Mouse (Mus musculus) heart, postnatal 14 days (tissue): ENCODE results near the gene Man1c1. TPM values are rescaled to one million over a fixed set of nuclear protein-coding genes. Genes with fewer than 3 reads are reported as not detected.

Experiments used
- DNase-seq, 2 experiments: peaks; one replicate each; pipeline ENCODE4 v3.0.0; 2021 to 2022
- intact Hi-C: fragments of 180-260 bp; cut with DNase I; formaldehyde crosslinking; loops from one replicate; pipeline ENCODE4 v1.15.1; 2025
- total RNA-seq, 2 experiments: library from RNA; stranded (reverse); gene quantifications; 2 replicates each; pipeline ENCODE4 v1.2.3; 2021

Man1c1 gene
- total RNA-seq, 2 experiments from 2014 or later = 25.1 to 25.8 TPM

DNA sequence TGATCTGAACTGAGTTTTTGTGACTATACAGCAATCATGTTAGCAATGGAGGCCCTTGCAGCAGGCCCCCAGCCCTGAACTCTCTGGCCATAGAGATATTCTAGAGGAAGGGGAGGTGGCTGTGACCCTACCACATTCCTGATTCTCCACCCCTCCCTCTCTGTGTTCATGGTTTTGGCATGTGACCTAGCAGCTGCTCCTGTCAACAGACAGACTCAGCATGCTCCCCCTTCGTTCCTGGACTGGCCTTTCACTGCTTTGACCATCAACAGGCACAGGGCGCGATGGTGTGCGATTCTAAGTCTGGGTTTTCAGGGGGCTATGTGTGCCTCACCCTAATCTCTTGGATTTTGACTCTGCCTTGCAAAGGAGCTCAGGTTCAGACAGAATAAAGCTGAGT lies 86.3 kb downstream of the Man1c1 start:
- intact Hi-C loops = no loop called here
- no peak for DNase-seq

DNA sequence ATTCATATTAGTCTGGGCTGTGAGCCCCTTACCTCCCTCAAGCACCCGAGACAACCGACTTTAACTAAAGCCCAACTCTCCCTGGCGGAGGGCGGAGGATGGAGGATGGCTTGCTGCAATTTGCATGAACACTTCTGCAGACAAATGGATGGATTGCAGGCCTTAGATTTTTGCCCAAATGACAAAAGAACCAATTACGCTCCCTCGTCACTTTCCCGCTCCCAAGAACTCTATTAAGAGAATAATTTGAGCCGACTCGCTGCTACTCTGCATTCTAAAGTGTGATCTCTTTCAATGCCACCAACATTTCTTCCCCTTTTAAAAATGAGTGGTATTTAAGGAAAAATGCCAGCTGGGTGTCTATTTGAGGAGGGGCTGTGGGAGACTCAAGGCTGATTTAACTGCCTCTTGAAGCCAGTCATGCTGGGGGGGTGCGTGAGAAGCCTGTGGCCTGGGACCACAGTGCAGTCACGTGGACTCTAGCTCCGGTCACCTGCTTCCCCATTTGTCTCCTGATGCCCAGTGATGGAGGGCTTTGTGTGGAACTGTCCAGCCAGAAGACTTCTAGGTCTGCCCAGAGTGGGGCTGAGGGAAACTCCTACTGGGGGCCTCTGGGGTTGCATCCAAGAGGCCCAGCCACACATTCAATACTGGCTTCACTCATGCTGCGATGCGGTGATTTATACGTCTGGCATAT lies 88.0 kb downstream of the Man1c1 start:
- intact Hi-C loops = no loop called here
- no peak for DNase-seq

DNA sequence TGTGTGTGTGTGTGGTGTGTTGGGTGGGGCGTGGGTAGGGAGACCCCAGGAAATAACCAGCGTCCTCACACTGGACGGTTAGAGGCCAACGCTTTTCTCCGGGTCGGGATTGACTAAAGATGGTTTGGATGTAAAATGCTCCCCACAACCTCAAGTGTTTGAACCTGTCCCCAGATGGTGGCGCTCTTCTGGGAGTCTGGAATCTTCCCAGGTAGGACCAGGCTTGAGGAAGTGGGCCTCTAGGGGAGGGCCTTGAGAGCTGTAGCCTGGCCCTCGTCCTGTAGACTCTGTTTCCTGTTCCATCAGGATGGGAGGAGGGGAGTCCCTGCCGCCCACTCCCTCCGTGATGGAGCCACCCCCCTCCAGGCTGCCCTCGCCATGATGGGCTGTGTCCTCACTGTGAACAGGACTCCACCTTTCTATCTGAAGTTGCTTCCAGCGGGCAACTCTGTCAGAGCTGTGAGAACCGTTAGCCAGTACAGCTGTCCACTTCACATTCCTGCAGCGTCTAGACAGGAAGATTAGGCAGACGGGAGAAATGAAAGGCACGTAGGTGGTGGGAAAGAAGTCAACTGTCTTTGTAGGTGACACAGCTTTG lies 91.9 kb downstream of the Man1c1 start:
- intact Hi-C loops = no loop called here
- DNase-seq = peak; percentile 40 to 62

DNA sequence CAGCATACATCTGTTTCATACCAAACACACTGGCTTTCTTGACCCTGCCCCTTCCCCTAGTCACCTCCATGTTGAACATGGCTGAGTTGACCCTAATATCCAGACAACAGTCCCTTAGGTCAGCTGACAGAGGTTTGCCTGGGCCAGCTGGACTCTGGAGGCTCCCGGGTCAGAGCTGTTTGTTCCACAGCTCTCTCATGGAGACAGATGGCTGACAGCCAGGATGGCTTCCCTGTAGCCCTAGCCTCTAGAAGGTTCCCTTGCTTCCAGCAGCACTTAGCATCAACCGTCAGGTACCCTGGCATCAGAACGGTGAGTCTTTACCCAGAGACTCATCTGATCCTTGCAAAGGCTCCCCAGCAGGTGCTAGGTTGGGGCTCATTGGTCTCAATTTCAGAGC lies 93.5 kb downstream of the Man1c1 start:
- DNase-seq = peak; percentile 61 to 62
- intact Hi-C loops = no loop called here

DNA sequence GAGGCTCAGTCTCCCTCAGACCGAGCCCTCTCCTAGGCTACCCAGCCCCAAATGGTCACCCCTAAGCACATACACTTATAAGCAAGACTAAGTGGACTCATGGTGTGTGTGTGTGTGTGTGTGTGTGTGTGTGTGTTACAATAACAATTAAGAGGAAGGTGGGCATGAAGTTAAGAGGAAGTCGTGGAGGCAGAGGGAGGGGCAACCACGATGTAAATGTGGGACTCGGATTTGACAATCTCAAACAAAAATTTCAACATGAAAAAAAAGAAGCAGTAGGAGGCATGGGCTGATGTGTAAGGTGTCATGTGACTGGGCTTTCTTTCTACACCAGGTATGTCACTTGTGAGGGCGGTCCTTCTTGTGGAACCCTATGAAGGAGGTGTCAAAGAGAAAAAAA lies 96.4 kb downstream of the Man1c1 start:
- intact Hi-C loops = no loop called here
- DNase-seq = no peak

DNA sequence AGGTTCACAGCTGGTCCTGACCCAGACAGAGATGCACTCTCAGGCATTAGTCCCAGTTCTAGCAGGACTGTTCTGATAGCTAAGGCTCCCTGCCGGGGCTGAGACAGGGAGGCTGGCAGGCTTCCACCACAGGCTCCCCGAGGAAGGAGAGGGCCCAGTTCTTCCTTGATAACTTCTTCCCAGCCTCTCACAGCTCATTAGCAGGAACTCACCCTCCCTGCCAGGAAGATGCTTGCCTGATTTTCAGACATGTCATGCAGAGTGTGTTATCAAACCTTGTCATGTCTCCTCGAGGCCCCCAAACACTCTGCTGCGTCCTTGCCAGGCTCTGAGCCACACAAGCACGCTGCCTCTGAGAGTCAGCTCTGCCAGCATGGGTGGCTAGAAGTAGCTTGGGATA lies 98.0 kb downstream of the Man1c1 start:
- DNase-seq = peak; percentile 63 to 68

DNA sequence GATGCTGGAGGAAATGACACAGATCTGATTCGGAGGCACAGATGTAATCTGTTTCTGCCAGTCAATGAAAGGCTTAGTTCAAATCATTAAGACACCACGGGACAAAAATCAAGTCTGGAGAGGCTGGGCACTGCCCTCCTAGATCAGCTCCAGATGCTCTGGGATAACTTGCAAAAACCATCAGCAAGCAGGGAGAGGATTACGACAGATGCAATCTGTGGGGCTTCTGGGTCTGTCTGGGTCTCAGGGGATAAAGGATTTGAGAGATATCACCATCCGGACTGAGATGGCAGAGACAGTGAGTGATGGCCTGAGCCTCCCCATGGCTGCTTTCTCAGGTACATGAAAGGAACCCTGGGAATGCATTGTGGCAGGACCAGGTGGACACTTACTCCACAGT lies 99.6 kb downstream of the Man1c1 start:
- intact Hi-C loops = no loop called here
- no peak for DNase-seq

More for the DNA sequence above, 98.0 kb downstream of the Man1c1 start:
- intact Hi-C loops = no loop called here

DNA sequence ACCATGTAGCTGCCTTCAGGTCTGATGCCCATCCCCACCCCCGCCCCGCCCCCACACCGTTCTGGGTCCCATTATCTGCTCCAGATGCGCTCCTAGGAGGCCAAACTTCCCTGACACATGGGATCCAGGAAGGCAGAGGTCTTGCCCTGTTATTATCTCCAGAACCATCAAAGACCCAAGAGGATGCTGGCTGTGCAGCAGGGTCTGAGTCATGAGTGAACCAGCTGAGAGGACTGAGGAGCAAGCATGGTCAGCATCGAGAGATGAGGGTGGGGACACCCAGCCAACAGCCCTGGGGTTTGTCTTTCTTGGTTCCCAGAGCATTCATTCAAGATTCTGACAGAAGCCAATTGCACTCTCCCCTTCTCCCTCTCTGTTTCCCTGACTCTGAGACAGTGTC lies 100.5 kb downstream of the Man1c1 start:
- intact Hi-C loops = no loop called here
- no peak for DNase-seq

DNA sequence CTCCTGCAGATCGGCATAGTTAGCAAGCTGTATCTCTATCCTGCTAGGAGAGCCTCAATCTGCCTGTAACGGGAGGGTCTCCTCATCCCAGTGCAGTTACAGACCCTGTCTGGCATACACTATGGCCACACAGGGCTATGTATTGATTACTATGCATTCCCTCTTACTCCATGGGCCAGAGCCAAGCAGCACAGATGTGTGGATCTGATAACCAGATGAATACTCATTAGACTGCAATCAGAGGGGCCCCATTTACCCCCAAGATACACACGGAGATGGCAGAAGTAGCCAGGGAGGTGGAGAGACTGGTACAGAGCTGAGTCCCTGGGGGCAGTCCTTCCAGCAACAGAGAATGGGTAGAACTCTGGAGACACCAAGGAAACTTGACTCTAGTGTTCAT lies 101.5 kb downstream of the Man1c1 start:
- intact Hi-C loops = no loop called here
- DNase-seq = no peak

DNA sequence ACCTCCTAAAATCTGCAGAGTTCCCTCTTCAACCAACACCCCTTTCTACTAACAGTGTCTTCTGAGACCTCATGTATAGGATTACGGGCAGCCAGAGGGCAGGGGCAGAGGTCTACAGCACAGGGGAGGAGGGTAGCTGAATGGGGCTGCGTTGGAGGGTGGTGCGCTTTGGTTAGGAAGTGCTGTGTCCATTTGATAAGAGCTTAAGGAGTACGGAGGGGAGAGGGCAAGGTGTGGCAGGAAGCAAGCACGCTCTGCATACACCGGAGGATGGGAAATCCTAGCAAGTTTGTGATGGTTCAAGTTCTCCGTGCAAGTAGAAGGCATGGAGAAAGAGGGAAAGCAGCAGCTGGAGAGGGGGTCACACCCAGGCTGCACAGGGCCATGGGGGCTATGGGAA lies 102.1 kb downstream of the Man1c1 start:
- intact Hi-C loops = no loop called here
- no peak for DNase-seq

DNA sequence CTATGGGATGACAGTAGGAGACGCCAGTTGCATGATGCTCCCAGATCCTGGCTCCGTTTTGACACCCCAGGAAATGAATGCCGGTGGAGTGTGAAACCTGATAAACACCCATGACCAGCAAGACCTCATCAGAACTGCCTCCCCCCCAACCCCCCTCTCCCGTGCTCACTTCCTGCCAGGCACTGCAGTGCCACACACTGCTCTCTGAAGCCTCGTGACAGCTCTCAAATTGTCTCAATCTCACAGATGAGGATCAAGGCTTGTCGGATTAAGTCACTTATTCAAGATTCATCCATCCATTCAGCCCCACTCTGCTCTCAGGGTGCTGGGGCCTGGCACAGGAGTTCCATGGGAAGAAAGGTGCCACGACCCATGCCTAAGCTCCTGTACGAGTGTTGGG lies 102.7 kb downstream of the Man1c1 start:
- intact Hi-C loops = no loop called here
- no peak for DNase-seq

DNA sequence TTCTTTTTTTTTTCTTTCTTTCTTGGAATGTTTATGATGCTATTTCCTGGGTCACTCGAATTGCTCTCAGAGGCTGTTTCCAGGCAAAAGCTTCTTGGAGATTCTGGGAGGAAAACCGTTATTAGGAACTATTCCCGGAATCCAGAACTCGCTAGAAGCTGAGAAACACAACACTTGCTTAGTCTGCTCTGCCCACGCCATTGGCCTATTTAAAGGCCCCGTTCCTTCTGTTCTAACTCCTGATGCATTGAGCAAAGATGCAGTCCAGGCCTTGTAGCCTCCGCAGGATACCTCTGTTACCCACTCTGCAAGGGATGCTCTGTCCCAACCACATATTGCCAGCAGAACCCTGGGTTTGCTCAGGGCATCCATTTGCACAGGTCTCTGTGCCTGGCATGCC lies 103.3 kb downstream of the Man1c1 start:
- no peak for DNase-seq
- intact Hi-C loops = no loop called here

DNA sequence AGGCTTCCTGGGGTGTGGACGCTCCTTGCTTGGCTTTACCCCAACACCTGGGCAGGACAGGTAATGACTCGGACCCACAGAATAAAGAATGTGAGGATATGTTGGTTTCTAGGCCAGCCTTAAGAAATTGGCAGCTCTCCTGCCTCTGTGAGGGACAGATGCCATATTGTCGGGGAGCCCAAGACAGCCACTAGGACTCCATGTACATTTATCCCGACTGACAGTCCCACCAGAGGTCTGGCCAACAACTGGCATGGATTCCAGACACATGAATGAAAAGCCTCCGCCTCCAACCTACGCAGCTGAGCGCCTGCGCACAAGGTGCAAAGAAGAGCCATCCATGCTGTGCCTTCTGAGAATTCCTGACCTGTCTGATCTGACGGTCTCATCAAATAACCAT lies 104.0 kb downstream of the Man1c1 start:
- intact Hi-C loops = no loop called here
- no peak for DNase-seq

DNA sequence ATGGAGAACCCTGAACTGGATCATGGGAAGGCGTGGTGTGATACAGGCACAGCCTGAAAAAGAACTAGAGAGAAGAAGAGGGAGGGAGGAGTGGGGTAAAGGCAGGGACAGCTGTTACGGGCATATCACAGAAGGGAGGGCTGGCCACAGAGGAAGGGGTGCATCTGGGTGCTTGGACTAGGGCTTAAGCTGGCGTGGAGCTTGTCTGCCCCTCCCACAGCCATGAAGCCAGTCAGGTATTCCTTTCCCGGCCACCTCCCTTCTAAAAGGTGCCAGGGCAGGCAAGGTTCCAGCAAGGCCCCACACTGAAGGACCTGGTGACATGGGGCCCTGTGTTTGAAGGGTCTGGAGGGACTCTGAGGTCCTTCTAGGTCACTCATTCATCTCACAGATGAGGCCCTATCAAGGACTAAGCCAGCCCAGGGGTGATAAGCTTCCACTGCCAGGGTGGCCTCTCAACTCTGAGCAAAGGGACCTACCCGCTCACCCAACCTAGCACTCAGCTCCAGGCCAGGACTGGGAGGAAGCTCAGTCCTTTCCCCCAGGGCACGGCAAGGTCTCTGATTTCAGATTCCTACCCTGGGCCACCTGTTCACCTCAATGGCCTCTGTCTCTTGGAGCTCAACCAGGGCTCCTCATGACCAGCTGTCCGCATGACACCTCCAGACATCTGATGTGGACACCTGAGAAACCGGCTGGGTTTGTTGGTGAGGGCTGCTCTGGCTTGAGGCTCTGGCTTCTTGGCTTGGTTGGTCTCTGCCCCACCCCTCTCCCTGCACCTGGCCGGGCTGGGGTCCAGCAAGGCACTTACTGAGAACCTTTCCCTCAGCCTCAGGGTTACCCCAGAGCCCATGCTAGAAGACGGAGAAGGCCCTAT lies 107.0 kb downstream of the Man1c1 start:
- intact Hi-C loops = no loop called here

DNA sequence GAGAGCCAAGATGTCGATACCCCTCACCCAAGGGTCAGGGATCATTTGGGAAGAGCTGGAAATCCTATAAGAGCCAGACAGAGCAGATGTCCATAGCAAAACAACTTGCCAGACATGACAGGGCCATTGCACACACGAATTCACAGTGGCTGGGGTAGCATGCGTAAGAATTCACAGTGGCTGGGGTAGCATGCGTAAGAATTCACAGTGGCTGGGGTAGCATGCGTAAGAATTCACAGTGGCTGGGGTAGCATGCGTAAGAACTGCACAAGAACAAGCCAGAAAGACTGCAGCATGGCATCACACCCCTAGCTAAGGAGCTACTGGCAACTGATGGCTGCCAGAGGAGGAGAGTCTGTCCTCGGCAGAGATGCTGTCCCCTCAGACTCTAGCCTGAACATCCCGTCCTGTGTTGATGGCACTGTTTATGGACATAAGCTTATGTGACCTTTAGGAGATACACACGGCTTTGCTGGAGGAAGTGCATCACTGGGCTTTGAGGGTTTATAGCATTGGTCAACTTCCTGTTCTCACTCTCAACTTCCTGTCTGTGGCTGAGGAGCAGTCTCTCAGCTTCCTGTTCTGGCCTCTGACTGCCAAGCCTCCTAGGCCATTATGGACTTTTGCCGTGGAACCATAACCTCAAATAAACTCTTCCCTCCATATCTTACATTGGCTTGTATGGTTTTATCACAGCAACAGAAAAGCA lies 109.2 kb downstream of the Man1c1 start:
- DNase-seq = no peak

More for the DNA sequence above, 107.0 kb downstream of the Man1c1 start:
- peak in 1 of 2 experiments; percentile 44 for DNase-seq

DNA sequence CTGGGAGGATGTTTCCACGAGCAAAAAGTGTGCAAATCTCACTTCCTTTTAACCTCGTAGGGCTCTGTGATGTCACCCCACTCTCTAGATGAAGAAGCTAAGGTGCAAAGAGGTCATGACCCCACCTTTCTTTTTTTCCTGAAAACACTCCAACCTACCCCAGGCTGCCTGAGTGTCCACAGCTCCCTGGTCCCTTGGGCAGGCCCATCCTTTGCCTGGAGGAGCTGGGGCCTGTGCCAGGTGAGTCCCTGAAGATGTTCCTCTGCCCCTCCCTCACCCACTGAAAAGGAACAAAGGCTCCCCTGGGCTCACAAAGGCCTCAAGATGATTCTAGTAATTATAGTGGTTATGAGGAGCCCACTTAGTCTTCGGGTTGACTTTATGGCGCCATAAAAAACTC lies 111.6 kb downstream of the Man1c1 start:
- DNase-seq = no peak
- intact Hi-C loops = no loop called here

More for the DNA sequence above, 109.2 kb downstream of the Man1c1 start:
- intact Hi-C loops = no loop called here

DNA sequence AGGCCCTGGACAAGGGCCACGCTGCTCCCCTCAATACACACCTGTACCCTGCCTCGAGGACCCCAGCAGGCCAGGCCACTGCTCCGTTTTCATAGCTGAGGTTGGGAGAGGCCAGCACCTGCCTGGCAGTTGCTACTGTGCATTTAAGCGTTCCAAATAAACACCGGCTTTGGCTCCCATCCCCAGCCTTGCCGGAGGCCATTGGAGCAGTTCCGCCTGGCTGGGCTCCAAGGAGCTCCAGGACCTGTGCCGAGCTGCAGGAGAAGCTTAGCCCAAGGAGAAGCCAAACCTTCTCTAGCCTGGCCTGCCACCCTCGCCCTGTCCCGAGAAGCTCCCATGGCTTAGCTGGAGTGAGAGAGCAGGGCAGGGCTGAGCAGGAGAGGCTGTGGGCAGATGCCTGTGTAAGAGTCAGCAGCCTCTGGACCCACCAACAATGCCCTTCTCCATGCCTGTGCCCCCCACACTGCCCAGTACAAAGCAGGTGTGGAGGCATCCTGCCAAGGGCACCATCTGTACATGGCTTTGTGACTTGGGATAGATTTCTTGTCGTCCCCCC lies 112.5 kb downstream of the Man1c1 start:
- peak; percentile 86 to 90 for DNase-seq

DNA sequence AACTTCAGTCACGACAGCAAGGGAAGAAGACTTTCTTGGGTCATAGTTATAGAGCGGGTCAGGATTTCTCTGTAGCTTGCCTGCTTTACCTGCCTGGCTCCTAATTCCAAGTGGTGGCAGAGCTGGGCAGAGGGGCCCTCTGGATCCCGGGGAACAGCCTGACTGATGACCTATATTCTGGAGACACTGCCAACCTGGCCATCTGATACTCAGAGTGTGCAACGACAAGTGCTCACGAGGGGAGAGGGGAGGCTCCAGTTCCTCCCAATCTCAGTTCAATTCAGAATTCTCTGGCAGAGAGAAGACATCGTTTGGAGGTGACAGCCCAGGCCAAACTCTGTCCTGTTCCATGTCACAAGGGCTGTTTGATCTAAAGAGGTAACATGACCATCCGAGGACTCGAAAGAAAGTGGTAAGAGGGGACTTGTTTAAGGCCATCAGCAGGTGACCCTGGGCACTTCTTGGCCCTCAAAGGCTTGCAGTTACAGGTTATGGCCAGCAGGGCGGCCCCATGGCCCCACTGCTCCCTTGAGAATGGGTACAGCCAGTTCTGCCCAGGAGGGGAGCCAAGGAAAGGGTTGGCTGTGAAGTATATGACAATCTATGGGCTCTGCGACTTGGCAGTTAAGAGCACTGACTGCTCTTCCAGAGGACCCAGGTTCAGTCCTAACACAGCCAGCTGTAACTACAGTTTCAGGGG lies 113.7 kb downstream of the Man1c1 start:
- intact Hi-C loops = no loop called here
- DNase-seq = peak in 1 of 2 experiments; percentile 30

More for the DNA sequence above, 112.5 kb downstream of the Man1c1 start:
- intact Hi-C loops = no loop called here

DNA sequence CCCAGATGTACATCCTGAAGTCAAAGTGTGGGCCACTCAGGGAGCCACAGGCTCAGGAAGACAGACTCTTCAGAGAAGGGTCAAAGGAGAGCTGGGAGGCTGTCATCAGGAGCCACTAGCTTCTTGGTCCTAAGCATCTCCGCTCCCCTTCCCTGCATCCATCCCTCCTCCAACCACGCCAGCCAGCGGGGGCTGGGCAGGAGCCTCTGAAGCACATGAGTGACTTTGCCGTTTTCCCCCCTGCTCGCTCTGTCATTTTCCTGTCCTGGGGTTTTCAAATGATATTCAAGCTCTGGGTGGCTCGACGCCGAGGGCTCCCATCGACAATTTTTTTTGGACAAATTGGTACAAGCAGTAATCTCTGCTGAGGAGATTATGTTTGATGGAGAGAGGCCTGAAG lies 114.3 kb downstream of the Man1c1 start:
- intact Hi-C loops = no loop called here
- DNase-seq = no peak

DNA sequence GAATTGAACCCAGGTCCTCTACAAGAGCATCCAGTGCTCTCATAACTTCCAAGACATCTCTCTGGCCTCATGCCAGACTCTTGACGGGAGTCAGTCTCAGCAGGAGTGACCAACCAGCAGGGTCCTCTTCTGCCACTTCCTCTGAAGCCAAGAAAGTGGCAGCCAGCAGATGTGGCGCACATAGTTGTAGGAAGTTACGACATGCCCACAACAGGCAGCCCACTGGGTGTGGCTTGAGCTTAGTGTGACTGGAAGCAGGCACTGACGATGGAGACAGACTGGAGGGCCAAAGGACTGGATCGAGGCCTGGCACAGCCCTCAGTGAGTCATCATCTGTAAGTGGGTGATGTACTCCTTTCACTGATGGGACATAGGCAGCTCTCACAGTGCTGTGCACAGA lies 115.1 kb downstream of the Man1c1 start:
- no peak for DNase-seq
- intact Hi-C loops = no loop called here
